Mouse (Mus musculus) heart, postnatal 0 days (tissue): ENCODE measurements around the gene Sod2. TPM values are rescaled to one million over a fixed set of nuclear protein-coding genes. Genes with fewer than 3 reads are reported as not detected.
A peak's percentile ranks its signal among the peaks of the same experiment; 100 is the strongest.

ENCODE experiments used
- ATAC-seq: fragments of 200-750 bp; cut with Nextera tagmentation; 2 replicates; pipeline ENCODE4 v1.8.0; 2017; ENCODE audit warnings: low read depth, moderate number of reproducible peaks, moderate library complexity; ENCODE audit not compliant: insufficient read depth
- DNase-seq: peaks from one replicate; pipeline ENCODE4 v3.0.0-alpha.2; 2016; ENCODE audit warnings: low spot score
- H3K27ac ChIP-seq: fragments of 300-500 bp; sonication (generic); 2 replicates; pipeline ENCODE4 v1.5.1; 2014; ENCODE audit warnings: low read depth, mild to moderate bottlenecking
- H3K27me3 ChIP-seq: fragments of 300-500 bp; sonication (generic); 2 replicates; pipeline ENCODE4 v1.6.1; 2014; ENCODE audit warnings: low read length, mixed read lengths; ENCODE audit not compliant: control insufficient read depth, insufficient read depth
- H3K36me3 ChIP-seq: fragments of 300-500 bp; sonication (generic); replicated peaks from 2 replicates; pipeline ENCODE4 v1.6.1; 2014; ENCODE audit warnings: low read length, mixed read lengths; ENCODE audit not compliant: control insufficient read depth, insufficient read depth
- H3K4me1 ChIP-seq: fragments of 300-500 bp; sonication (generic); 2 replicates; pipeline ENCODE4 v1.6.1; 2014; ENCODE audit warnings: antibody characterized with exemption; ENCODE audit not compliant: control insufficient read depth, insufficient read depth
- H3K4me2 ChIP-seq: fragments of 300-500 bp; sonication (generic); 2 replicates; pipeline ENCODE4 v1.6.1; 2014; ENCODE audit warnings: low read depth, mild to moderate bottlenecking, low read length, moderate library complexity
- H3K4me3 ChIP-seq: fragments of 300-500 bp; sonication (generic); 2 replicates; pipeline ENCODE4 v1.5.1; 2014; ENCODE audit warnings: low read depth, low read length
- H3K9ac ChIP-seq: fragments of 300-500 bp; sonication (generic); replicated peaks from 2 replicates; pipeline ENCODE4 v1.6.1; 2014; ENCODE audit warnings: low read depth, low read length, mixed read lengths
- H3K9me3 ChIP-seq: fragments of 300-500 bp; sonication (generic); replicated peaks from 2 replicates; pipeline ENCODE4 v1.6.1; 2016; ENCODE audit warnings: low read length; ENCODE audit not compliant: control insufficient read depth
- CTCF ChIP-seq: IDR thresholded peaks from 2 replicates; pipeline ENCODE4 v1.5.1; 2016; ENCODE audit warnings: antibody characterized with exemption, control low read depth, low read depth
- EP300 ChIP-seq: IDR thresholded peaks from 2 replicates; pipeline ENCODE4 v1.6.1; 2016; ENCODE audit warnings: antibody characterized with exemption, low read depth
- WGBS: fragments of 180-500 bp; shearing (Covaris S2); extraction: QIAGEN DNeasy Blood & Tissue Kit; methylation state at CpG from one replicate; pipeline ENCODE4 v1.1.7; 2014; 5-methylcytosine and 5-hydroxymethylcytosine counted together
- polyA plus RNA-seq: library from polyadenylated mRNA; unstranded; fragments of >200 nt; fragmentation: Nextera tagmentation; extraction: Ambion mirVana; gene quantifications from 2 replicates; pipeline ENCODE4 v1.2.1, GENCODE M21; 2015
- total RNA-seq: library from RNA; depleted of rRNA; stranded (reverse); fragments of >200 nt; gene quantifications from 2 replicates; pipeline ENCODE4 v1.2.3, GENCODE M21; 2014; ENCODE audit warnings: low replicate concordance

The Sod2 gene
- total and polyA plus RNA-seq, 2 experiments from 2014 or later: 951 to 977 TPM

DNA sequence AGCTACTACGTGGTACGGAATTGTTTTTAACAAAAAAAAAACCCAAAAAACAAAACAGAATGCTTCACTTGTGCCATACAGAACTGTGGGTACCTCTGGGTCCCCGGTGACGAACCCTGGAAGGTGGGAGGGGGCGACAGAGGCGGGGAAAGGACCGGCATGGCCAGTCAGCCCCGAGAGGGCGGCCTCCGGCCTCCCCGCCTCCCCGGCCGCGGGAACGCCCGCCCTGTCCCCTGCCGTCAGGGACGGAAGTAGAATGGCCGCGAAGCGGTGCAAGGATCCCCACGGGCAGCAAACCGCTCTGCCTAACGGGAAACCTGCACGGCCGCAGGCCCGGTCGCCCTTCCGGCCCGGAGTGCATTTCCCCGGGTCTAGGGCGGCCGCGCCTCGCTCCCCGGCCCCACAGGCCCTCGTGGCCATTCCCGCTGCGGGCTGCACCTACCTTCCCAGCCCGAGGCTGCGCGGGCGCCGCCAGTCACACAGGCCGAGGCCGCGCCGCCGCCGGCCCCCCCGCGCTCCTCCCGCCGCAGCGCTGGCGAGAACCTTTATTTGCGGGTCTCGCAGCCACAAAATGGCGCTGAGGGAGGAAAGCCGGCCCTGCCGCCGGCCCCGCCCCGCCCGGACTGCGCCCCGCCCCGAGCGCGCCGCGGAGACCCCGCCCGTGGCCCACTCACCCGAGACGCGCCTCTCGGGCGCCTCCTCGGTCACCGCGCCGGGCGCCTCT, 14.8 kb upstream of the Sod2 start:
- Histone ChIP-seq H3K9ac (peak overlapping the region; percentile 100), H3K36me3 (0 out of 2 replicates have a peak, but pooled peaks cover 4% of the 10 kb centered on the region), H3K9me3 (no peaks in the 10 kb centered on the region), H3K4me3 (peak overlapping the region; percentile 98), H3K4me1 (peaks cover 12% of the 10 kb centered on the region), H3K27me3 (no peaks in the 10 kb centered on the region), H3K27ac (peak overlapping the region; percentile 100), H3K4me2 (peak overlapping the region; percentile 82)
- TF ChIP-seq CTCF: no peak
- TF ChIP-seq EP300: no peak; the same call in 1 of the 2 replicates
- WGBS: 0% methylated on average over 69 of the region's 84 CpGs
- peak; percentile 83 for DNase-seq
- peak; percentile 94 for ATAC-seq

DNA sequence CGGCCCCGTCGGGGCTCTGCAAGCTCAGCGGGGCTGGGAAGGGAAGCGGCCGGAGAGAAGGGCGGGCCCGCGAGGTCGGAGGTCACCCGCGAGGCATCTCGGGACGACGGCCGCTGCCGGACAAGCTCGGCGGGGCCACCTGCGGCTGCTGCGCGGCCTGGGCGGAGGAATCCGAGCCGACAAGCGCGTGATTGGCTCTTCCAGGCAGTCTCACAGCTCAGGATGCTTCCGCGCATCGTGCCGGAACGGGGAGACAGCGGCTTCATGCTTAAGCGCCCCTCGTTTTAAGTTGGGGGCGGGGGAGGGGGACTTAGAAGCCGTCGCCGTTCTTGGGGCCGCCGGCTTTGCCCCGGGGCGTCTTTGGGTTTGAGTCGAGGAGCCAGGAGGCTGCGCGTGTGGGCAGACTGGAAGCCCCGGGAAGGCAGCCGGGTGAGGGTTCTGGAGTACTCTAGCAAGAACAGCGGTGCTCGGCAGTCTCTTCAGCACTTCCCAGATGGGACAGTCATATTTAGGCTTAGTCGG, 14.1 kb upstream of the Sod2 start:
- Histone ChIP-seq H3K27me3 (no peaks in the 10 kb centered on the region), H3K4me1 (peaks cover 12% of the 10 kb centered on the region), H3K36me3 (0 out of 2 replicates have a peak, but pooled peaks cover 4% of the 10 kb centered on the region), H3K4me2 (peak overlapping the region; percentile 82), H3K9me3 (no peaks in the 10 kb centered on the region), H3K27ac (peak overlapping the region; percentile 100), H3K4me3 (peak overlapping the region; percentile 98), H3K9ac (peak overlapping the region; percentile 100)
- WGBS: under 1% methylated on average over 46 of the region's 51 CpGs
- DNase-seq: peak; percentile 94
- peak; percentile 93 for ATAC-seq
- TF ChIP-seq EP300: peak; percentile 78; the same call in 1 of the 2 replicates
- no peak for TF ChIP-seq CTCF

- H3K27me3 ChIP-seq: no peaks in the 10 kb centered on the region
- H3K4me2 ChIP-seq: peak within 1 kb of the TSS; percentile 82
- peaks cover 12% of the 10 kb centered on the region for H3K4me1 ChIP-seq
- DNase-seq: no peak
- H3K36me3 ChIP-seq: no peaks in the 10 kb centered on the region
- peak within 1 kb of the TSS; percentile 100 for H3K27ac ChIP-seq
- WGBS: 70% methylated on average over 1 of the region's 1 CpGs
- no peak for ATAC-seq
- TF ChIP-seq CTCF: no peak
- TF ChIP-seq EP300: no peak
- H3K4me3 ChIP-seq: peak within 1 kb of the TSS; percentile 98
- H3K9me3 ChIP-seq: no peaks in the 10 kb centered on the region
- H3K9ac ChIP-seq: peak within 1 kb of the TSS; percentile 100
These were observed 12.6 kb upstream of the Sod2 start, which contains the start of gene Wtap for GRCm38 (mm10) chr17:12994069-12994468. TSS of gene Wtap (minus strand) at chr17:12994169.

DNA sequence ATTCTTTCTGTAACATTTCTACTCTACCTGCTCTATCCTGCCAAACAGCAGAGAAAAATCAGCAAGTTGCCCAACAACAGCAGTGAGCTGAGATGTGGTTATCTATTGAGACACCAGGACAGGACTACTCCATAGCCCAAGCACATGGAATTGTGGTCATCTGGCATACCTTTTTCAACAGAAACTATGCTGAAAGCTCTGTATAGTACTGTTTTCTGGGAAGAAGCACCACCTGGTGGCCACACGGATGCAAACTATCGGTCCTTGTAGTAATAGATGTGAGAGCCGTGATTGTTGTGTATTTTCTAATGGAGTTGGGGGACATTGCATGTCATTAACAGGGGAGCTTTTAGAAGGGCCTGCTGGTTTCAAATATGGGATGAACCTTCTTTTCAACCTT, 10.3 kb upstream of the Sod2 start:
- no peaks in the 10 kb centered on the region for H3K4me1 ChIP-seq
- no peak overlapping the region for H3K9ac ChIP-seq
- no peaks in the 10 kb centered on the region for H3K27me3 ChIP-seq
- no peaks in the 10 kb centered on the region for H3K36me3 ChIP-seq
- no peak overlapping the region for H3K4me3 ChIP-seq
- DNase-seq: peak; percentile 26
- H3K9me3 ChIP-seq: no peaks in the 10 kb centered on the region
- H3K4me2 ChIP-seq: no peak overlapping the region
- no peak overlapping the region for H3K27ac ChIP-seq
- WGBS: 31% methylated on average over 3 of the region's 3 CpGs
- TF ChIP-seq EP300 (no peak), CTCF (peak; percentile 55)
- ATAC-seq: no peak

DNA sequence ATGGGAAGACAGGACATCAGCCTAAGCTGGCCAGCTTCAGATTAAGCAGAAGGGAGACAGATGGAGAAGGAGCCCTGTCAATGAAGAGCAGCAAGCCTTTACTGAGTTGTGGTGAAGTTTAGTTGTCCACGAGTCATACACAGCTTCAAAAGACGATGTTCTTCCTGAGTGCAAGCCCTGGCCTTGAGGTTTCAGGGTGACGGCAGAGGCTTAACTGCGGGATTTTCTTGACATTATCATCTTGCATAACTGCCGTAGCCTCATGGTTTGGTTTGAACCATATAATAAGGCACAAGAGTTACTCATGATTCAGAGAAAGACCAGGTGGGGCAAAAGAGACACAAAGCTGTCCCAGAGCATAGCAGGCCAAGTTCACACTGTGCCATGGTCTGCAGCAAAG, 8.8 kb upstream of the Sod2 start:
- Histone ChIP-seq H3K9ac (no peak overlapping the region), H3K4me3 (no peak overlapping the region), H3K36me3 (no peaks in the 10 kb centered on the region), H3K9me3 (no peaks in the 10 kb centered on the region), H3K27me3 (no peaks in the 10 kb centered on the region), H3K4me2 (no peak overlapping the region), H3K4me1 (no peaks in the 10 kb centered on the region), H3K27ac (no peak overlapping the region)
- WGBS: 82% methylated on average over 5 of the region's 5 CpGs
- ATAC-seq (no peak), DNase-seq (no peak)
- TF ChIP-seq EP300 (no peak), CTCF (no peak)
